Mouse (Mus musculus) heart, embryonic 16.5 days (tissue): ENCODE data around the gene Ssbp2. TPM values are rescaled to one million over a fixed set of nuclear protein-coding genes. Genes with fewer than 3 reads are reported as not detected.

Experiments
- ATAC-seq: fragments of 200-750 bp; cut with Nextera tagmentation; replicated peaks from 2 replicates; pipeline ENCODE4 v1.8.0; 2017; ENCODE audit warnings: moderate number of reproducible peaks; ENCODE audit not compliant: insufficient read depth, low FRiP score; ENCODE audit errors: extremely low read depth
- H3K27ac ChIP-seq: fragments of 300-500 bp; sonication (generic); 2 replicates; pipeline ENCODE4 v1.5.1; 2014; ENCODE audit warnings: mild to moderate bottlenecking, low read length, control low read depth, moderate library complexity
- H3K27me3 ChIP-seq: fragments of 300-500 bp; sonication (generic); 2 replicates; pipeline ENCODE4 v1.6.1; 2014; ENCODE audit warnings: low read length, mixed read lengths; ENCODE audit not compliant: control insufficient read depth, insufficient read depth
- H3K36me3 ChIP-seq: fragments of 300-500 bp; sonication (generic); 2 replicates; pipeline ENCODE4 v1.6.1; 2014; ENCODE audit not compliant: control insufficient read depth, insufficient read depth
- H3K4me1 ChIP-seq: fragments of 300-500 bp; sonication (generic); 2 replicates; pipeline ENCODE4 v1.6.1; 2014; ENCODE audit warnings: low read length, mixed read lengths; ENCODE audit not compliant: control insufficient read depth, insufficient read depth
- H3K4me2 ChIP-seq: fragments of 300-500 bp; sonication (generic); 2 replicates; pipeline ENCODE4 v1.6.1; 2014; ENCODE audit warnings: low read depth, mild to moderate bottlenecking, control low read depth, low read length
- H3K4me3 ChIP-seq: fragments of 300-500 bp; sonication (generic); 2 replicates; pipeline ENCODE4 v1.5.1; 2014; ENCODE audit warnings: mild to moderate bottlenecking, control low read depth, low read length
- H3K9ac ChIP-seq: fragments of 300-500 bp; sonication (generic); 2 replicates; pipeline ENCODE4 v1.6.1; 2014; ENCODE audit warnings: low read length, control low read depth
- H3K9me3 ChIP-seq: fragments of 300-500 bp; sonication (generic); replicated peaks from 2 replicates; pipeline ENCODE4 v1.6.1; 2016; ENCODE audit warnings: low read length; ENCODE audit not compliant: control insufficient read depth
- WGBS: fragments of 180-500 bp; shearing (Covaris S2); extraction: QIAGEN DNeasy Blood & Tissue Kit; methylation state at CpG from one replicate; pipeline ENCODE4 v1.1.7; 2014; 5-methylcytosine and 5-hydroxymethylcytosine counted together
- polyA plus RNA-seq: library from polyadenylated mRNA; unstranded; fragments of >200 nt; fragmentation: Nextera tagmentation; extraction: Ambion mirVana; gene quantifications from 2 replicates; pipeline ENCODE4 v1.2.1, GENCODE M21; 2015

The Ssbp2 gene
- polyA plus RNA-seq, 1 experiment from 2014 or later, result 111 TPM

GRCm38 (mm10) chr13:91457974-91458373 is 2.1 kb upstream of the Ssbp2 start:
- 47% methylated on average over 4 of the region's 4 CpGs for WGBS
- Histone ChIP-seq H3K36me3 (no peaks in the 10 kb centered on the region), H3K9ac (no peak overlapping the region), H3K4me1 (peaks cover 17% of the 10 kb centered on the region), H3K4me3 (no peak overlapping the region), H3K9me3 (no peaks in the 10 kb centered on the region), H3K27ac (no peak overlapping the region), H3K27me3 (no peaks in the 10 kb centered on the region), H3K4me2 (no peak overlapping the region)
- no peak for ATAC-seq

GRCm38 (mm10) chr13:91459489-91459888 is 594 bp upstream of the Ssbp2 start:
- 59% methylated on average over 4 of the region's 4 CpGs for whole genome bisulfite sequencing
- H3K36me3 ChIP-seq, result no peaks in the 10 kb centered on the region

GRCm38 (mm10) chr13:91460621-91461284 is 670 bp downstream of the Ssbp2 start:
- WGBS, result under 1% methylated on average over 50 of the region's 70 CpGs
- Histone ChIP-seq H3K27ac (peak overlapping the region; percentile 94), H3K36me3 (no peaks in the 10 kb centered on the region), H3K4me2 (peak overlapping the region; percentile 86), H3K4me3 (peak overlapping the region; percentile 81), H3K9ac (peak overlapping the region; percentile 97), H3K9me3 (no peaks in the 10 kb centered on the region), H3K4me1 (peaks cover 22% of the 10 kb centered on the region), H3K27me3 (no peaks in the 10 kb centered on the region)
- peak; percentile 97 for ATAC-seq

More at GRCm38 (mm10) chr13:91459489-91459888, 594 bp upstream of the Ssbp2 start:
- Histone ChIP-seq H3K4me1 (peaks cover 20% of the 10 kb centered on the region), H3K9me3 (no peaks in the 10 kb centered on the region), H3K4me2 (peak overlapping the region; percentile 77; the same call in 1 of the 2 replicates), H3K27me3 (no peaks in the 10 kb centered on the region), H3K4me3 (no peak overlapping the region), H3K27ac (peak overlapping the region; percentile 93), H3K9ac (no peak overlapping the region; the same call in 1 of the 2 replicates)
- ATAC-seq, result no peak

GRCm38 (mm10) chr13:91461299-91461698 is 1.2 kb downstream of the Ssbp2 start:
- H3K36me3 ChIP-seq, result no peaks in the 10 kb centered on the region
- peaks cover 22% of the 10 kb centered on the region for H3K4me1 ChIP-seq
- peak; percentile 8; the same call in 1 of the 2 replicates for ATAC-seq
- peak overlapping the region; percentile 86 for H3K4me2 ChIP-seq
- no peaks in the 10 kb centered on the region for H3K27me3 ChIP-seq
- H3K9ac ChIP-seq, result peak overlapping the region; percentile 97
- H3K4me3 ChIP-seq, result peak overlapping the region; percentile 81
- peak overlapping the region; percentile 94 for H3K27ac ChIP-seq
- H3K9me3 ChIP-seq, result no peaks in the 10 kb centered on the region
- WGBS, result under 1% methylated on average over 47 of the region's 61 CpGs

GRCm38 (mm10) chr13:91461711-91462351 is 1.7 kb downstream of the Ssbp2 start:
- peak overlapping the region; percentile 97 for H3K9ac ChIP-seq
- ATAC-seq, result no peak
- peak overlapping the region; percentile 86 for H3K4me2 ChIP-seq
- under 1% methylated on average over 63 of the region's 77 CpGs for WGBS
- no peaks in the 10 kb centered on the region for H3K36me3 ChIP-seq
- peak overlapping the region; percentile 81 for H3K4me3 ChIP-seq
- peak overlapping the region; percentile 94 for H3K27ac ChIP-seq
- H3K4me1 ChIP-seq, result peaks cover 22% of the 10 kb centered on the region
- H3K27me3 ChIP-seq, result no peaks in the 10 kb centered on the region
- H3K9me3 ChIP-seq, result no peaks in the 10 kb centered on the region

GRCm38 (mm10) chr13:91462395-91462794 is 2.3 kb downstream of the Ssbp2 start:
- WGBS, result 7% methylated on average over 2 of the region's 2 CpGs
- Histone ChIP-seq H3K9me3 (no peaks in the 10 kb centered on the region), H3K4me2 (peak overlapping the region; percentile 86)

GRCm38 (mm10) chr13:91462893-91463481 is 2.9 kb downstream of the Ssbp2 start:
- H3K9ac ChIP-seq, result no peak overlapping the region
- no peaks in the 10 kb centered on the region for H3K27me3 ChIP-seq
- H3K4me2 ChIP-seq, result no peak overlapping the region
- no peaks in the 10 kb centered on the region for H3K9me3 ChIP-seq
- H3K4me1 ChIP-seq, result peaks cover 21% of the 10 kb centered on the region
- WGBS, result 29% methylated on average over 9 of the region's 9 CpGs
- no peak for ATAC-seq
- no peak overlapping the region for H3K27ac ChIP-seq
- no peaks in the 10 kb centered on the region for H3K36me3 ChIP-seq
- no peak overlapping the region for H3K4me3 ChIP-seq

More at GRCm38 (mm10) chr13:91462395-91462794, 2.3 kb downstream of the Ssbp2 start:
- peak overlapping the region; percentile 94 for H3K27ac ChIP-seq
- H3K9ac ChIP-seq, result peak overlapping the region; percentile 97
- H3K27me3 ChIP-seq, result no peaks in the 10 kb centered on the region
- H3K36me3 ChIP-seq, result no peaks in the 10 kb centered on the region
- peaks cover 22% of the 10 kb centered on the region for H3K4me1 ChIP-seq
- no peak for ATAC-seq
- H3K4me3 ChIP-seq, result peak overlapping the region; percentile 81

GRCm38 (mm10) chr13:91465002-91465715 is 5.1 kb downstream of the Ssbp2 start:
- Histone ChIP-seq H3K4me3 (no peak overlapping the region), H3K27ac (no peak overlapping the region), H3K4me2 (no peak overlapping the region), H3K36me3 (no peaks in the 10 kb centered on the region), H3K9me3 (no peaks in the 10 kb centered on the region), H3K27me3 (no peaks in the 10 kb centered on the region), H3K9ac (no peak overlapping the region), H3K4me1 (peaks cover 12% of the 10 kb centered on the region)
- 70% methylated on average over 8 of the region's 8 CpGs for WGBS
- no peak for ATAC-seq
